Mouse (Mus musculus): Measurements from ENCODE around the gene Psap.

Gene Psap

DNA sequence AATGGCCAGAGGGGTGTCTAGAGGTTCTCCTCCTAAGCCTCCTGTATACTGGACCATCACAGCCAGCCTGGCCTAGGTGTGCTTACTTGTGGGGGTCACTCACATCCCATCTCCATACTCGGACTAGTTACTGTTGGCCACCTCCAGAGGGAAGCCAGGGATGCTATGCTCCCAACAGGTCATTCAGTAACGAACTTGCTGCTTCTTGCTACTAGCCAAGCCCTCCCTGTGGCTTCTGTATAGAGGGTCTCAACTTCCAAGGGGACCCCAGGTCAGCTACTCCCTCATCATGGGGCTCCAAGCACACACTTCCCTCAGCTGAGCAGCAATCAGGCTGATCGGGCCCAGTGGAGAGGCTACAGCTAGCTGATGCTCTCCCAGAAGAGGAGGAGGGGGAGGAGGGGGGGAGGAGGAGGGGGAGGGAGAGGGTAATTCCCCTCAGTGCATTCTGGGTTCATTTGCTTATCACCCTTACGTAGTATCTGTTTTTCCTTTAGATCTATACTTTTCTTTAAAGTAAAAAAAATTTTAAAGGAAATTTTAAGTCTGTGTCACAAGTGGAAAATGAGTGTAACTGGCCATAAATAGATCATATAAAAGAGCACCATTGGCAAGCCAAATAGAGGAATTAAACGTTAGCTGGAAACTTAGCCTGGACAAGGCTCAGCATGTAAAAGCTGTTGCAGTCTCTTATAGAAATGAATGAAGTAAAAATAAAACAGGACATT, 72.8 kb downstream of the Psap start:
- no peak for DNase-seq

DNA sequence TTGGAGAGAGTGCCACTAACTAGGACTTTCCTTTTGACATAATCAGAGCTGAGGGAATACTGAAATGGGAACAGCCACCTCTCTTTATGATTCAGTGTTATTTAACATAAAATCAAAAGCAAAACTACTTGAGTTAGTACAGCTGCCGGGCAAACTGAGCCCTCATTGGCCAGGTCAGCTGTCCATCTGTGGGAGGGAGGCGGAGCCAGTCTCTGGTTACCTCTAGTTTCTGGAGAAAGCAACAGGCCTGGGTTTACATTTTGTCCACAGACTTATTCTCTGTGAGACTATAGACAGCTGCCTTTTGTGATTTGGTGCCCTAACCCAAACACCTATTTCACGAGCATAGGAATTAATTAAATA, 73.4 kb downstream of the Psap start:
- peak; percentile 94 for DNase-seq

DNA sequence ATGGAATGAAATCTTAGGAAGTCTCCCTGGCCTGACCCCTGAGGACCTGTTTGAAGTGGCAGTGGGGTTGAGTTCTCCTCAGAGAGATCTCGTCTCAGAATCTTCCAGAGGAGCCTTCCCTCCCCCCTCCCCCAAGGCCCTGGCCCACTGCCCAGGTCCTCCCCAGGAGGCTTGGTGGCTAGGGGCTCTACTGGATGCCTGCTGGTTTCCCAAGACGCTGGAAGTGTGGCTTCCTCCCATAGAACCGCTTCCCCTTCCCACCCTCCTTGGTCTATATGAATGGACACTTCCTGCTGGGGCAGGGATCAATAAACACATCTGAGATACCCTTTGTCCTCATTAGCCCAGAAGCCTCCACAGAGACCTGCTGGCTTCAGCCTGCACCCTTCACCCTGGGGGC, 73.8 kb downstream of the Psap start:
- no peak for DNase-seq

DNA sequence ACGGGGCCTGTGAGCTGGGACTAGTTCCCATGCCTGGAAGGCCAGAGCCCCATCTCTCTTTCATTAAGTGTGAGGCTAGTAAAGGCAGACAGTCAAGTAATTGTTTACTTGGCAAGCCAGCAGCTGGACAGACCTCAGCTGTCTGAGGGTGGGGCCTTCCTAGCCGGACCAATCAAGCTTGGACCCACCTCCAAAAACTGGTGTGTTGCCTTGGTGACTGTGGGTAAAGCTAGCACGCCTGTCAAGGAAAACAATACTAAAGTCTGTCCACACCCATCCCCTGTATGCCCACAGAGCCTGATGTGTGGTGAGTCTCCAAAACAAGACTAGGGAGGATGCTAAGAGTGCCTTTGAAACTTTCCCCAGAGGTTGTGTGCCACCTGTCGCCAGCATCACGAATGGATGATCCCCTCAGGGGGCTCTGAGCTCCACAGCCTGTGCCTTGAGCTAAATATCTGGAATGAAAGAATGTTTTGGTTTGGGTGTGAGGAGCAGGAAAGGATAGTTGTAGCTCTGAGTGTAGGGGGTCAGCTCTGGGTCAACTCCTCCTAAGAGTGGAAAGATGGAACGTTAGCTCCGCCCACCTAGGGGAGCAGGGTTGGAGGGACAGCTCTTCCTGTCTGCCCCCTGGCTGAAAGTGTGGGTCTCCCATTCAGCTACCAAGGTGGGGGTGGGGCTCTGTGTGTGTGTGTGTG, 74.5 kb downstream of the Psap start:
- peak; percentile 48 for DNase-seq

All from kidney, adult 18-20 months (tissue).